Mouse (Mus musculus): Measurements from ENCODE around the gene Macrod2.

The Macrod2 gene

GRCm38 (mm10) chr2:141522081-141522480 is 1127.0 kb downstream of the Macrod2 start:
- peak; percentile 24 for DNase-seq

DNA sequence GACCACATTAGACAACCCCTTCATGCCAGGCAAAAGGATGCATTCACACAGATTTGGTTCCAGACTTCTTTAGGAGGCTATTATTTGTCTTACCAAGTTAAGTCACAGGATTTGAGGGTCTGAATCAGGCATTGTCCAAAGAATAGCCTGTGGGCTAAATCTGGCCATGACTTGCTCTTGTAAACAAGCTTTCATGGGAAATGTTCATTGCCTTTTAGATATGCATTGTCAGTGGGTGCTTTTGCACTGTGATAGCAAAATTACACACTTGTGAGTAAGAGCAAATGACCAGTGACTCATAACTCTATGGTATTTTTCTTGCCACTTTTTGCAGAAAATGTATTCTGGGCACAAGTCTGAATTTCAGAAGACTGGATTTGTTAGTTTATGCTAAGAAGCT is 1150.8 kb downstream of the Macrod2 start:
- no peak for DNase-seq

DNA sequence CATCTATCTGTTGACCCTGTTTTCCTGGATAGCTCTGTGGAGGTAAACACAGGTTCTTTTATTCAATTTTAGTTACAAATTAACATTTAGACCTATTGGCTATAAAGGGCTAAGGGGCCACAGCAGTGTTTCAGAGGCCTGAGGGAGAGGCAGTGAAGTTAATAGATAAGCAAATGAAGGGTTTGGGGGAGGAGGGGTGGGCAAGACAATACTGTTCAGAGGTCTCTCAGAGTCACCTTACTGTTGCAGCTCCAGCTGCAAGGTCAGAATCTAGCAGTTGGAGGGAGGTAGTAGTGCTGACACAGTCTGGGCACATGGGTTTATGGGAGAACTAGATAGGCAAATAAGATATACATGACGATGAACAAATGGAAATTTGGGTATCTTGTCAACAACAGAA is 1156.6 kb downstream of the Macrod2 start:
- DNase-seq, result no peak

- no peak for DNase-seq
These were observed 1161.6 kb downstream of the Macrod2 start for GRCm38 (mm10) chr2:141556747-141557146.

GRCm38 (mm10) chr2:141558242-141558827 is 1163.2 kb downstream of the Macrod2 start:
- DNase-seq, result no peak

GRCm38 (mm10) chr2:141565986-141566385 is 1170.9 kb downstream of the Macrod2 start:
- no peak for DNase-seq

GRCm38 (mm10) chr2:141571360-141571759 is 1176.3 kb downstream of the Macrod2 start:
- no peak for DNase-seq

DNA sequence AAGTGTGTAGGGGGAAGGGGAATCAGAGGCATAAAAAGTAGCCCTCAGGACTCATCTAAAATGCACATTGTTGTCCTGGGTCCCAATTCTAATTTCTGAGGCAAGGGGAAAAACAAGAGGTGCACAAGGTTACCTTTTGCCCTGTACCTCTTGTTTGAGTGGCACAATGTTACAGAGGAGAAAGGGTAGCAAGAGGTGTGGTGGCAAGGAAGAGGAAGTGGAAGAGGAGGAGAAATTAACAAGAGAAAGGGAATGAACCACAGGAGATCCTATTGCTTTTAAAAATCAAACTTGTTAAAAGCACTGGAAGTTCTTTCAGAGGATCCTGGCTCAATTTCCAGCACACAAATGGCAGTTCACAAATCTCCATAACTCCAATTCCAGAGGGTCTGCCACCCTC is 1183.1 kb downstream of the Macrod2 start:
- DNase-seq, result no peak

DNA sequence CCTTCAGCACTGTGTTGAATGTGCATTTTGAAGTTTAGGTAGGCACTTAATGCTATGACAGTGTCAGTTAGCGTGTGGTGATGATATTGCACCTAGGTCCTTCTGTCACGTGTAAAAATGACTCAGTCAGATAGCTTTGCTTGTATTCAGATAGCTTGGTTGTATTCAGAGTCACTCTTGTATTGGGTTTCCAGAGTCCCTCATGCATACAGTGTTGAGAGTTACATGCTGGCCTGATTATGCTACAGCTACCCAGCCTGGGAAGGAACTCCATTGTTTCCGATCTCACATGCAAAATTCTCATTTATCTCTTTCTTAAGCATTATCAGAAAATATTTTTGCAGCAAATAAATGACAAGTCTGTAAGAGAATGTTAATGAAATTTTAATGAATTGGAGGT is 1187.3 kb downstream of the Macrod2 start:
- no peak for DNase-seq

GRCm38 (mm10) chr2:141582933-141583332 is 1187.8 kb downstream of the Macrod2 start:
- DNase-seq, result no peak

DNA sequence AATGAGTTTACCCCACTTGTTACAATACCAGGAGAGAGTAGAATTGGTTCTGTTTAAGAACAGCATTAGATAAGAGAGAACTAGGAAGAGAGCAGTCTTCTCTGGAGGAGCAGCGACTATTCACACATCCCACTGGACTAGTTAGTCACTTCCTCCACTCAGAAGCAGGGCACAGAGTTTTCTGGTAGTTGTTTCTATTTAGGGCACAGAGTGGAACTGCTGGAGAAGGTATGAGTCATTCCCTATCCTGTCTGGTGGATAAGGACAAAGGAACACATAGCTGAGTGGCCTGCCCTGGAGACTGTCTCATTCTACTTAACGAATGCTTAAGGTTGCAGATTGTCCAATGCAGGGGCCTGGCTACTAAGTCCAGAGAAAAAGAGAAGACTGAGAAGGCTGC is 1192.2 kb downstream of the Macrod2 start:
- DNase-seq, result peak; percentile 26

- no peak for DNase-seq
These were observed 1196.2 kb downstream of the Macrod2 start for GRCm38 (mm10) chr2:141591326-141591725.

DNA sequence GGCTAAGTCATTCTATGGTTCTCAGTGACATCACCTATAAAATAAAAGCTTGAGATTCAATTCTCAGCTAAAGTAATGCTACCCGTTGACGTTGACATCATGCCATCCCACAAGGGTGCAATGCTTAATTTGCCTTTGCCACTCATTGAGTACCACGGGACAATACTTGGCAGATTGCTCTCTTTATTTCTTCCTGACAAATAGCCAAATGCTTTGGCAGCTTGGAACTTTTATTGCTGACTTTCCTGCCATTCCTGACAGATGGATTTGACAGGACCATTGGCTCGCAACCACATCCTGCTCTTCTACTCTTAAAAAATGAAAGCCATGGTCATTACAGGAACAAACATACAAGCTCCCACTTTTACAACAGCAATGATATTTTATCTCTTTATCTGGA is 1199.7 kb downstream of the Macrod2 start:
- no peak for DNase-seq

DNA sequence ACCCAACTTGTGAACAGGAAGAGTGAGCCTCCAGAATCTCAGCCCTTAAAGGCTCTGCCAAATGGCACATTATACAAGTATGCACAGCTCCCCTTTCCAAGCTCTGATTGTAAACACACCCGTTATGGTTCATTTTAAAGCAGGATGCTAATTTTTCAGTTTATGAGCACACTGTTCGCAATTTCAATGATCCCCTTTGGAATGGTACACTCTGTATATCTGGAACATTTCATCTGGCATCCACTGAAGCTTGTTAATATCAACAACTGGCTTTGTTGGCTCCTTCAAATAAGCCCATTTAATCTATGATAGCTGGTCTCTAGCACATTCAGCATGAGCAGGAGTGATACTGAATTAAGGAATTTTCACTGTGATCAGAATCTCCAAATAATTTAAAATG is 1222.6 kb downstream of the Macrod2 start:
- DNase-seq, result peak; percentile 30

- peak; percentile 91 for DNase-seq
These were observed 1223.1 kb downstream of the Macrod2 start for GRCm38 (mm10) chr2:141618257-141618656.

DNA sequence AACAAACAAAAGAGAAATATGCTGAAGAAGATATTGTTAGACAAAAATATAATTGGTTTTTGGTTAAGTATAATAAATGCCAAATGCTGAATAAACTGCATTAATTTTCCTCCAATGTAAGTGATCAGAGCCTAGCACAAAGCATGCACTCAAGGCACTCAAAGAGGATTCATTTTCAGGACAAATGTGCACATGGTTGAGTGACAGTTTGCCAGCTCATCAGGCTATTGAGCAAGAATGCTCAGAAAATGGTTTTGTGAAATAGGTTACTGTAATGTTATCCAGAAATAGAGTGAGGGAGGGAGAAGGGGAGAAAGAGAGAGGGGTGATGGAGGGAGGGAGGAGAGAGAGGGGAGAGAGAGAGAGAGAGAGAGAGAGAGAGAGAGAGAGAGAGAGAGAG is 1268.9 kb downstream of the Macrod2 start:
- peak; percentile 22 for DNase-seq

GRCm38 (mm10) chr2:141672814-141673213 is 1277.7 kb downstream of the Macrod2 start:
- no peak for DNase-seq

DNA sequence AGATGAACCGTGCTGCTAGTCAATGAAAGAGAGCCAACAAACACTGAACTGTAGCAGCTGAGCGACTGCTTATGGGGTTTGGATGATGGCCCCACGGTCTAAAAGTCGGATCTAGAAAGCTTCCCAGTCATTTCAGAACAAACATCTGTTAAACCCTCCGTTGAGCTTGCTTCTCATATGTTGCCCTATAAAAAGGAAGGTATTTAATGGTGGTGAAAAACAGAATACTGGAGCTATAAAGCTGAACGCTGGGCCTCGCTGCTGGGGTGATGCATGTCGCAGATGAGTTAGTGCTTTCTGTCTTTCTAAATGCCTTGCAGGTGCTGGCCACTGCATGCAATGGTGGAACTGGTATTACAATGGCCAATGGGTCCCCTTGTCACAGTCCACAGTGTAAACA is 1278.3 kb downstream of the Macrod2 start:
- peak; percentile 4 for DNase-seq

GRCm38 (mm10) chr2:141697541-141697940 is 1302.4 kb downstream of the Macrod2 start:
- DNase-seq, result no peak

DNA sequence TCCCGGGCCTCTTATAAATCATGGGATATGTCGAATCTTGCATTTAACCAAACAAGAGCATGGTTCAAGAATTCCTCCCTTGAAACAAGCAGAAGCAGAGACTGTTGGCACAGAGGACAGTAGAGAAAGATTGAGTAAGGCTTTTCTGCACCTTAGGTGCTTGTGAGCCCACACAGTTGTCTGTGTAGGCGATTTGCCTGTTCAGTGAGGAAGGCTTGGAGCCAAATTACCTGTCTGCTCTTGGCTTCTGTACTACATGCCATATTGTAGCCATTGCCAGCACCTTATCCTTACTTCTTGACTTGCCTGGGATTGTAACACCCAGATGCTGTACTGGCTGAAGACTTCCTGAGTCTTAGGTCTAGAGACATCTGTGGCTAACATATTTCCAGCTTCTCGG is 1303.2 kb downstream of the Macrod2 start:
- DNase-seq, result peak; percentile 41

DNA sequence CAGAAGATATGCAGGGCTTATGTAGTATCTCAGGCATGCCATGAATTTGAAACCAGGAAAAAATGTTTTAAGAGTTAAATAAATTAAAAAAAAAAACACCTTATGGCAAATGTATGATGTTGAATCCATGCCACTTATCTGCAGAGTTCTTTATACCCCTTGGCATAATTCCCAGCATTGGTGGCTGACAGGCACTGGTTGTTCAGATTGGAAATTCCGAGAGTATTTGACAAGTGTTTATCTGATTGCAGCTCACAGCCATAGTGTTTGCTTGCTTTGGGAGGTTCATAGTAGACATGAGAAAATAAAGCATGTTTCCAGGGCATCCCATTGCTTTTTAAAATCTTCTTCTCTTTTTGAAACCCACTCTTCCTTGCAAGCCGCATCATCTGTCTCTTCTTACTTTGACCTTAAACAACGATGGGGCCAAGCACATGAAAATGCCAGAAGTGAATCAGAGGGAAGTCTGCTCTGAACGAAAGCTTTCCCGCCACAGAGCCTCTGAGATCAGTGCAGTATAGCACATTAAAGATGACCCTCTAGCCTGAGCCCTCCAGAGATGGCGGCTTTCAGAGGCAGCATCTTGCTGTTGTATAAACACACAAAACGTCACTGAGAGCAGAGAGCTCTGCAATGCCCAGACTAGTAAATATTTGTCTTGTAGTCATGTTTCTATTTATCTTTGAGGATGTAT is 1305.8 kb downstream of the Macrod2 start:
- DNase-seq, result peak; percentile 29

GRCm38 (mm10) chr2:141711785-141712184 is 1316.7 kb downstream of the Macrod2 start:
- no peak for DNase-seq

DNA sequence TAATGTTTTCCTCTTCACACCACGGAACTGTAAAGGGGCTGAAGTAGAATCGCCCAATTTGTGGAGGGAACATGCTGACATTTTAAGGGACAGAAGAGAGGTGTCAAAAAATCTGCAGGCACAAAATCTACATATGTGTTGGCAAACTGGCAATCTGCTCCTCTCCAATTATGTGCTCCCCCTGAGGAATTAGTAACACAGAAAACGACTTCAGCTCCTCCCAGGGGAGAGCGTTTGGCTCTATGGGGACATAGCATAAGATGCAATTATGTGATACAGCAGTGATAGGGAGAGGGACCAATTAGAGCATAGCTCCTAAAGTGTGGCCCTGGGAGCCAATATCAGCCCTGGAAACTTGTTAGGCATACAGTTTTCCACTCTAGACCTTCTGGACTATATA is 1317.2 kb downstream of the Macrod2 start:
- DNase-seq, result peak; percentile 48

GRCm38 (mm10) chr2:141715061-141715460 is 1320.0 kb downstream of the Macrod2 start:
- DNase-seq, result no peak

- DNase-seq, result no peak
These were observed 1327.4 kb downstream of the Macrod2 start for GRCm38 (mm10) chr2:141722531-141722930.

Measured in layer of hippocampus, adult 9-11 months (tissue).